Mouse (Mus musculus): ENCODE data around the gene Sema4d. TPM values are rescaled to one million over a fixed set of nuclear protein-coding genes. Genes with fewer than 3 reads are reported as not detected.
"Not testable (repeated sequence)": the region's sequence is repeated elsewhere in the genome, so short reads cannot be mapped to it uniquely, and the experiment has no call there.

The Sema4d gene
- total RNA-seq (2021) = 100 to 1,000 TPM in 1 of 2 experiments, 10 to 100 TPM in 1; 96.5 to 108 TPM

GRCm38 (mm10) chr13:51793425-51793891 lies at the start of gene Sema4d:
Gene Sema4d (minus strand): TSS chr13:51793747.
- DNase-seq = peak; percentile 56 to 66

GRCm38 (mm10) chr13:51843298-51843697 lies 49.8 kb upstream of the Sema4d start:
- no peak for DNase-seq

- no peak for DNase-seq
These were observed 49.2 kb upstream of the Sema4d start for GRCm38 (mm10) chr13:51842773-51843172.

DNA sequence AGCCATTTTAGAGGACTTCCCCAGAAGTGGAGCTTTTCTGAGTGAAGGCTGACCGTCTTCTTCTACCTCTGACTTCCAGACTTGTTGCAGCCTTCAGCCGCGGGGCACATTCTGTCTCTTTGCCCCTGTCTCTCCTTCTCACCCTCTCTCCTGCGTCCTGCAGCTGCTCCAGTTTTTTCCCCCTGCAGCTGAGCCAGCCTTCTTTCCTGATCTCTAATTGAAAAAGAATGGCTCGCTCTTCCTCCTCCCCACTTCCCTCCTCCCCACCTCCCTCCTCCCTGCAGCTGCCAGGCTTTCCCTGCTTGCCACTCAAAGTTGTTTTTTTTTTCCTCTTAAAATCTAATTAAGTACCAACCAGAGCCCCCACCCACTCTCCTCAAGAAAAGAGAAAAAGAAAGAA lies 48.6 kb upstream of the Sema4d start:
- DNase-seq = no peak

DNA sequence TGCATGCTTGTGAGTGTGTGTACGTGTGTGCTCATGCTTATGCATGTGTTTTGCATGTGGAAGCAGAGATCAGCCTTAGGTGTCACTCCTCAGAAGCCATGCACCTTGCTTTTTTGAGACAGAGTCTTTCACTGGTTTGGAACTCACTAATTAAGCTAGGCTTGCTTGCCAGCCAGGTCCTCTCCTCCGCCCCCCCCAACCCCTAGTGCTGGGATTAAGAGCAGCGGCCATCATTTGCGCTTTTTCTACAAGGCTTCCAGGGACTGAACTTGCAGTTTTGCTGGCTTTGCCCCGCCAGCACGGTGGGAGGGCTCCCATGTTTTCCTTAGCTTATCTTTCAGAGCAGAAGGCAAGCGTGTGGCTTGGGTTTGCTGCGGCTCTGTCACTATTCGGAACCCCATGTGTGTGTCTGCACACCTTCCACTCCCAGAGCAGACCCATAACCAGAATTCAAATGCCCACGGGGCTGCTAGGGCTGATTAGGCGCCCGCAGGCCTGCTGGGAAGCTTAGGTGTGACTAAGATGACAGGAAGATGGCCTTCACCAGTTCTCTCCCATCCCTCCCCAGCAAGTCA lies 48.1 kb upstream of the Sema4d start:
- no peak for DNase-seq

GRCm38 (mm10) chr13:51840702-51841101 lies 47.2 kb upstream of the Sema4d start:
- no peak for DNase-seq

DNA sequence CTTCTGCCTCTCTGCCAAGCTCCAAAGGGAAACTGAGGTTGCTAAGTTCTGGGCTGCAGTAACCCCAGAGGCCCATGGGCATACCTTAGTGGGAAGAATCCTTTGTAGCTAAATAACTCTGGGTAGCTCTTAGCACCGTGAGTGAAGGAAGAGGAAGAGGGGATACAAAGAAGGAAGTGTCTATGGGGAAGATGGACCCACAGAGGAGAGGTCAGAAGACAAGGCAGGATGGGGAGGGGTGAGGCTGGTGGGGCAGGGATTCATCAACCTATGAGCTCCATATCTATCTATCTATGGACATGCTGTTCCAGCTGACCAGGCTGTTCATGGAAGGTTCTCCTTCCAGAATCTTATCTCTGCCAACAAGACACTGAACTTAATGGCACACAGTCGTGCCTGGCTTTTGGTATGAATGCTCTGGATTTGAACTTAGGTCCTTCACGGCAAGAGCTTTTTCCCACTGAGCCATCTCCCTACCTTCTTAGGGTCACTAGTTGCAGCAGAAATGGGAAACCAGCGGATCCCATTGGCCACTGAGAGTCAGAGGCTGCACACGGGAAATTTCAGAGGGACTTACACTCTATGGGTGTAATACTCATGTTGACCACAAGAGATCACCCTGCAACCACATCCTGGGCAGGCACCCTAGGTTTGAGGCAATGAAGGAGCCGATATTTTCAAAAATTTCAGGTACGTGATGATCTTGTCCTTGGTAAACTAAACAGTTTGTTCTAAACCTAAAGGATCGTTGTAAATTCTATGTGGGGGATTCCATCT lies 45.9 kb upstream of the Sema4d start:
- DNase-seq = no peak

GRCm38 (mm10) chr13:51837402-51837801 lies 43.9 kb upstream of the Sema4d start:
- DNase-seq = no peak

- DNase-seq = not testable (repeated sequence)
These were observed 41.7 kb upstream of the Sema4d start for GRCm38 (mm10) chr13:51835208-51835607.

GRCm38 (mm10) chr13:51834520-51834919 lies 41.0 kb upstream of the Sema4d start:
- DNase-seq = no peak

DNA sequence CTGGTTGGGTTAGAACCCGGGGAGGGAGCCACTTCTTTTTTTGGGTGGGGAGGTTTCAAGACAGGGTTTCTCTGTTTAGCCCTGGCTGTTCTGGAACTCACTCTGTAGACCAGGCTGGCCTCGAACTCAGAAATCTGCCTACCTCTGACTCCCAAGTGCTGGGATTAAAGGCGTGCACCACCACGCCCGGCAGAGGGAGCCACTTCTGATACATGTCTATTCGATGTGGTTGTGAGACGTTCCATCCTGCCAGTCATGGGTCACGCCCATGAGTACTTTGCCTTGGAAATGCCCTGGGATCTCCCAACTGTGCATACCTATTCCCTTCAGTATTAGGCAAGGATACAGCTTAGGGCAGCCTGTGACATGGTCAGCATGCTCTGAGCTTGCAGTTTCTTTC lies 40.5 kb upstream of the Sema4d start:
- DNase-seq = not testable (repeated sequence)

GRCm38 (mm10) chr13:51833611-51834010 lies 40.1 kb upstream of the Sema4d start:
- no peak for DNase-seq

DNA sequence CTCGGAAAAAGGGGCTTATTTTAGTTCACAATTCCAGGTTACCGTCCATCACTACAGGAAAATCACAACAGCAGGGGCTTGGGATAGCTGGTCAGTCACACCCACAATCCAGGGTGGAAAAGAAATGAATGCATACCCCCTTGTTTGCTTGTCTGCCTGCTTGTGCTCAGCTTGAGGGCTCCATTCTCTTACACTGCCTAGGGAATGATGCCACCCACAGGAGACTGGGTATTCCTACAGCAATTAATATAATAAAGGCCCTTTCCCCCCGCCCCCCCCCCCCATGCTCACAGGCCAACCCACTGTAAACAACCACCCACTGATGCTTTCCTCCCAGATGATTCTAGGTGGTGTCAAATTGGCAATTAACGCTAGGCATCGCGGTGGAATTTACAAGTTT lies 38.9 kb upstream of the Sema4d start:
- DNase-seq = no peak

- no peak for DNase-seq
These were observed 37.4 kb upstream of the Sema4d start for GRCm38 (mm10) chr13:51830744-51831450.

DNA sequence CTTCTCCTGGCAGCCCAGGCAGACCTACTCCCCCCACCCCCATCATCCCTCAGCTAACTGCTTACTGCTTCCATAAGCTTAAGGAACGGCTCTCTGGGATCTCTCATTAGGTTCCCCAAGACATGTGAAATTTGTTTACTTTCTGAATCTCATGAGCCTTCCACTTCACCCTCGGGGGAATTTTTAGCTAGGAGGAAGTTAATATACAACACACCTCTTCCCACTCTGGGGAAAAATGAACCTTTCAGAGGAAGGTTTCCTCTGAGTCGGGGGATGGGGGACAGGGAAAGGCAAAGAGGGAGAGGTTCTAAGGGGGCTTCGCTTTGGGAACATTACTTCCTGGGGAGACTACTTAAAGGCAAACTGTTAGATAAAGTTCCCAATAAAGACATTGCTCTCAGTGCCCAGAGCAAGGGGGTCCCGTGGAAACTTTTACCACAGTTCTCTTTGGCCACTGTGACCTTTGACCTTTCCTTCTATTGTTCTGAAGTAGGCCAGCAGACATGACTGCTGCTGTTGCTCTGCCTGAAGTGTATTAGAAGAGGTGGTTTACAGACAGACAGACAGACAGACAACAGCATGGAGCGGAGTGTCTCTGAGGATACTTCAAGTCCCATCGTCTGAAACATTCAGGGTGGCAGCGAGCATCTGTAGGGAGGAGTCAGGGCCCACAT lies 30.4 kb upstream of the Sema4d start:
- no peak for DNase-seq

GRCm38 (mm10) chr13:51821988-51822387 lies 28.4 kb upstream of the Sema4d start:
- no peak for DNase-seq

DNA sequence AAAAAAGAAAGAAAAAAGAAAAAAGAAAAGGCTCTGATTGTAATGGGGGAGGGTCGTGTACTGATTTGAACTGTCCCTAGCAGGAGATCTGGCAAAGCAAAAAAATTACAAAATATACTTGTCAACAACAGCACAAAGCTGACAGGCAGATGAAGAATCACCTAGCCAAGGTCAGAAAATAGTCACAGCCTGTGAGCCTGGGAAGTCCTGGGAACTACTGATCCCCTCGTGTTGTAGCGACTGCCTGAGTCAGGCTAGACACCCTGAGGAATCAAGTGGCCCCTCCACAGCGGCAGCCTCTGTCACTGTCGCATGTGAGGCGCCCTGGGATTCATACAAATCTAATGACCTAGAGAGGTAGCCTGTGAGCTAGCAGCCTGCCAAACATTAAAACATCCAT lies 25.8 kb upstream of the Sema4d start:
- no peak for DNase-seq

- DNase-seq = no peak
These were observed 25.4 kb upstream of the Sema4d start for GRCm38 (mm10) chr13:51818944-51819326.

GRCm38 (mm10) chr13:51818170-51818943 lies 24.8 kb upstream of the Sema4d start:
- no peak for DNase-seq

- DNase-seq = peak; percentile 27 to 45
These were observed 23.1 kb upstream of the Sema4d start for GRCm38 (mm10) chr13:51816559-51817041.

DNA sequence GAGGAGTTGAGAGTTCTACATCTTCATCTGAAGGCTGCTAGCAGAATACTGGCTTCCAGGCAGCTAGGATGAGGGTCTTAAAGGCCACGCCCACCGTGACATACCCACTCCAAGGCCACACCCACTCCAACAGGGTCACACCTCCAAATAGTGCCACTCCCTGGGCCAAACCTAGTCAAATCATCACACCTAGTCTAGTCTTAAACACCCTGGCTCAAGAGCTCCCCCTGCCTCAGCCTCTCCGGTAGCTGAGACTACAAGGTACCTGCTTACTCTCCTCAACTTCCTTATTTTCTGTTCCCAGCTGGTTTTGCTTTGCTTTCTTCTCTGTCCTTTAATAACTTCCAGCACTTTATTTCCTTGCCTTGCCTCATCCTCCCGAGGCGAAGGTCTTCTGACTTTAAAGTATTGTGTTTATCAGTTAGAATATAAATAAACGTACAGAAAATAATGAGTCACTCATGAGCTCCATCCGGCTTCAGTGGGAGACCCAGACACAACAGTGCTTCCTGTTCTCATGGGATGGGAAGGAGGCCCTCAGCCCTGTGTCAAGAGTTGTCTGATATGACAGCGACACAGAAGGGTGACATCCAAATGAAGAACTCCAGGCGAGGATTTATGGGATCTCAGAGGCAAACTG lies 22.4 kb upstream of the Sema4d start:
- DNase-seq = no peak
